Mouse (Mus musculus): Measurements from ENCODE around the gene E130311K13Rik. TPM values are rescaled to one million over a fixed set of nuclear protein-coding genes. Genes with fewer than 3 reads are reported as not detected.

E130311K13Rik gene
- polyA plus RNA-seq, 1 experiment from 2014 or later, result 3.9 TPM

DNA sequence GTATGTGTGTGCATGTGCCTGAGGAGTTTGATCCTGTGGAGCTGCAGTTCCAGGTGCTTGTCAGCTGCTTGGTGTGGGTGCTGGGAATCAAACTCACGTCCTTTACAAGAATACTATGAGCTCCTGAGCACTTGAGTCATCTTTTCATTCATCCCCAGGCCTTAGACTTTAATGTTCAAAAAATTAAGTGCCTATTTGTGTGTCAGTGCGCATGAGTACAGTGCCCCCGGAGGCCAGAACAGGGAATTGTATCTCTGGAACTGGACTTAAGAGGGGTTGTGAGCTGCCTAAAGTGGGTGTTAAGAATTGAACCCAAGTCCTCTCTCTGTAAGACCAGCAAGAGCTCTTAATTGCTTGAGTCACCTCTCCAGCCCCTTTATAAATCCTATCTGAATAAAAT, 9.6 kb downstream of the E130311K13Rik start:
- Histone ChIP-seq H3K4me3 (no peak overlapping the region), H3K9ac (no peak overlapping the region), H3K27me3 (replicated peaks) (no peaks in the 10 kb centered on the region), H3K4me2 (replicated peaks) (no peak overlapping the region), H3K9me3 (no peaks in the 10 kb centered on the region), H3K36me3 (0 out of 2 replicates have a peak, but pooled peaks cover 2% of the 10 kb centered on the region), H3K4me1 (no peaks in the 10 kb centered on the region), H3K27ac (no peak overlapping the region)
- ATAC-seq (ENCODE audit: low FRiP score, low read depth), result no peak
- WGBS, result 60% methylated on average over 3 of the region's 3 CpGs

DNA sequence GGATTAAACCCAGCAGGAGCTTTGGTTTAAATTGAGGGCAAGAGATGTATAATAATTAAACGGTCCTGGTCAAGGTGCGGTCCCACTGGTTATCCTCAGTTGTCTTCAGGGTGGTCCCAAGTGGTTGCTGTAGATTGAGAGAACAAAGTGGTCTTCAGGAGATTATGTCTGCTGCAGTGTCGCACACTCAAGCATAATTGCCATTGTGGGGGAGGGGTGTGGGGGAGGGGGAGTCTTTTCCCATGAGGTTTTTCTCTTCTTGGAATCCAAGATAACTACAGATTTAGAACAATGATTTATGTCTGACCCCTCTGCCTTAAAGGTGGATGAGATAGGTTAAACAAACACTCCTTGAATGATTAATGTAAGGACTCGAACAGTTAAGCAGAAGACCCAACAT, 19.0 kb downstream of the E130311K13Rik start:
- no peak overlapping the region for H3K4me3 ChIP-seq
- no peak for ATAC-seq (ENCODE audit: low FRiP score, low read depth)
- no peaks in the 10 kb centered on the region for H3K27me3 ChIP-seq (replicated peaks)
- WGBS, result 78% methylated on average over 4 of the region's 4 CpGs
- no peaks in the 10 kb centered on the region for H3K9me3 ChIP-seq
- H3K36me3 ChIP-seq, result 0 out of 2 replicates have a peak, but pooled peaks cover 2% of the 10 kb centered on the region
- H3K9ac ChIP-seq, result no peak overlapping the region
- no peak overlapping the region for H3K27ac ChIP-seq
- no peaks in the 10 kb centered on the region for H3K4me1 ChIP-seq
- no peak overlapping the region for H3K4me2 ChIP-seq (replicated peaks)

DNA sequence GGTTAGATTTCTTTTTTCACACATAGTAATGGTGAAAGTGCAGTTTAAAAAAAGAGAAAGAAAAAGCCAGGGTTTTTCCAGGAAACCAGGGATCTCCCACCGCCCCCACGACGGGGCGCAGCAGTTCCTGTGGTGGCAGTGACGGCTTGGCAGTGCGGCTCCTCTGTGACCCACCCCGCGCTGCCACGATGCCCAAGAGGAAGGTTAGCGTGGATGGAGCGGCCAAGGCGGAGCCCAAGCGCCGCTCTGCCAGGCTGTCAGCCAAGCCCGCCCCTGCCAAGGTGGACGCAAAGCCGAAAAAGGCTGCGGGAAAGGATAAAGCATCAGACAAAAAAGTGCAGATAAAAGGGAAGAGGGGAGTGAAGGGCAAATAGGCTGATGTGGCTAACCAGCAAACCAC, 24.0 kb downstream of the E130311K13Rik start:
- peak overlapping the region; percentile 30 for H3K4me3 ChIP-seq
- H3K9ac ChIP-seq, result no peak overlapping the region; the same call in 1 of the 2 replicates
- WGBS, result under 1% methylated on average over 18 of the region's 18 CpGs
- H3K4me2 ChIP-seq (replicated peaks), result peak overlapping the region; percentile 72
- no peaks in the 10 kb centered on the region for H3K9me3 ChIP-seq
- H3K27ac ChIP-seq, result no peak overlapping the region
- peaks cover 1% of the 10 kb centered on the region; the same call in 1 of the 2 replicates for H3K4me1 ChIP-seq
- no peaks in the 10 kb centered on the region for H3K27me3 ChIP-seq (replicated peaks)
- no peak for ATAC-seq (ENCODE audit: low FRiP score, low read depth)
- no peaks in the 10 kb centered on the region for H3K36me3 ChIP-seq

DNA sequence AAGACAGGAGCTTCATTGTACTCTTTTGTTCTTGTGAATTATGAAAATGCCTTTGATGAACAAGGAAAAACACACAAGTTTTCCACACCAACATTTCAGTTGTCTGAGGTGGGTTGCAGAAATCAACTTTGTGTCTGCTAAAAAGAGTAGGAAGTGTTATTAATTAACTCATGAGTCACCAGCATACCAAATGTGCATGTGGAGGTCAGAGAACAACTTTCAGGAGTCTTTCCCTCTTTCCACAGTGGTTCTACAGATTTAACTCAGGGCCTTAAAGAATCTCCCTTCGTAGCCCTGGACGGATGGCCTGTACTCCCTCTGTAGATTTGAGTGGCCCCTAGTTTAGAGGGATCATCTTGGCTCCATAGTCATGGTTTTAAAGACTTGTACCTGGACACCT, 25.1 kb downstream of the E130311K13Rik start:
- Histone ChIP-seq H3K9me3 (no peaks in the 10 kb centered on the region), H3K4me2 (replicated peaks) (no peak overlapping the region), H3K36me3 (no peaks in the 10 kb centered on the region), H3K9ac (no peak overlapping the region), H3K27me3 (replicated peaks) (no peaks in the 10 kb centered on the region), H3K4me3 (no peak overlapping the region), H3K4me1 (peaks cover 10% of the 10 kb centered on the region; the same call in 1 of the 2 replicates), H3K27ac (no peak overlapping the region)
- WGBS, result 86% methylated on average over 2 of the region's 2 CpGs
- no peak for ATAC-seq (ENCODE audit: low FRiP score, low read depth)

DNA sequence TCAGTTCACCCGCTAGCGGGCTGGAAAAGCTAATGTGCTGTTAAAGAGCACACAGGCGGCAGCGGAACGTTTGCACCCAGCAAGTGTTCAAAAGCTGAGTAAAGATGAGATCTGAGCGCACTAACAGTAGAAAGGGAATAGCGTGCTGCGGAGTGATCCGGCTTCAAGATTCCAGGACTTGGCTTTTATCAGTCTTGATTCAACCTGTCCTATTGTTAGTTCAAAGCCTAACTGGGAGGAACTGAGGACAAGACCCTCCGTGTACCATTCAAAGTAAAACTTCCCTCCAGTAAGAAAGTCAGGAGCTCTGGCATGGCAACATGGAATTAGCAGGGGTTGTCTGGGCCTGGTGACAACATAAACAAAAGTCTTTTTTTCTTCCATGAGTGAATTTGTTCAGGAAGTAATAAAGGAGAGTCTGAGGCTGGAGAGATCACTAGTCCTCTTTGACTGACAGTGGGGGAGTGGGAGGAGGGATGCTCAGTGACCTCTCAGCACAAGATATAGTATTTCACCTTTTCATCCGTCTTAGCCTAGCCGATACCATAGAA, 29.2 kb downstream of the E130311K13Rik start:
- H3K27ac ChIP-seq, result peak overlapping the region; percentile 37; the same call in 1 of the 2 replicates
- ATAC-seq (ENCODE audit: low FRiP score, low read depth), result peak; percentile 7
- H3K9me3 ChIP-seq, result no peaks in the 10 kb centered on the region
- no peaks in the 10 kb centered on the region for H3K36me3 ChIP-seq
- H3K27me3 ChIP-seq (replicated peaks), result no peaks in the 10 kb centered on the region
- H3K9ac ChIP-seq, result no peak overlapping the region
- H3K4me2 ChIP-seq (replicated peaks), result peak overlapping the region; percentile 85
- under 1% methylated on average over 12 of the region's 12 CpGs for WGBS
- peak overlapping the region; percentile 84 for H3K4me3 ChIP-seq
- peaks cover 29% of the 10 kb centered on the region for H3K4me1 ChIP-seq

DNA sequence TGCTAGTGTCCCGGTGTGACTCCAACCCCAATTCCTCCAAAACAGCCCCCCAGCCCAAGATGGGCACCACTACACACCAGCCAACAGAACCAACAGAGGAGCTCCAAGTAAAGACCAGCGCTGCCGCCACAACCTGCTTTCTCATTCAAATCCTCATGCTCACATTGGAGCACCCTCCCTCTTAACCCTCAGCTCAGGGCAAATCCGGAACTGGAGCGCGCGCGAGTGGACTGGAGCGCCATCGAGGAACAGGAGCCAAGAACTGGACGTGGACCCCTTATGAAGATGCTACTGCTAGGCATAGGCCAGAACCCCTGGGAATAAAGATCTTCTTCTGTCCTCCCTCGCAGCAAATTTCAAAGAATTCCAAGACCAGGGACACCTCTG, 30.0 kb downstream of the E130311K13Rik start, which contains the start of gene Plch1:
Gene Plch1 (minus strand): TSS at position 164 of the 387 bp plus-strand sequence.
- Histone ChIP-seq H3K9ac (peak within 1 kb of the TSS; percentile 78), H3K4me2 (replicated peaks) (peak within 1 kb of the TSS; percentile 85), H3K4me1 (peaks cover 29% of the 10 kb centered on the region), H3K27ac (peak within 1 kb of the TSS; percentile 77), H3K4me3 (peak within 1 kb of the TSS; percentile 84), H3K9me3 (no peaks in the 10 kb centered on the region), H3K27me3 (replicated peaks) (no peaks in the 10 kb centered on the region), H3K36me3 (no peaks in the 10 kb centered on the region)
- WGBS, result 0% methylated on average over 12 of the region's 12 CpGs
- ATAC-seq (ENCODE audit: low FRiP score, low read depth), result peak; percentile 80

DNA sequence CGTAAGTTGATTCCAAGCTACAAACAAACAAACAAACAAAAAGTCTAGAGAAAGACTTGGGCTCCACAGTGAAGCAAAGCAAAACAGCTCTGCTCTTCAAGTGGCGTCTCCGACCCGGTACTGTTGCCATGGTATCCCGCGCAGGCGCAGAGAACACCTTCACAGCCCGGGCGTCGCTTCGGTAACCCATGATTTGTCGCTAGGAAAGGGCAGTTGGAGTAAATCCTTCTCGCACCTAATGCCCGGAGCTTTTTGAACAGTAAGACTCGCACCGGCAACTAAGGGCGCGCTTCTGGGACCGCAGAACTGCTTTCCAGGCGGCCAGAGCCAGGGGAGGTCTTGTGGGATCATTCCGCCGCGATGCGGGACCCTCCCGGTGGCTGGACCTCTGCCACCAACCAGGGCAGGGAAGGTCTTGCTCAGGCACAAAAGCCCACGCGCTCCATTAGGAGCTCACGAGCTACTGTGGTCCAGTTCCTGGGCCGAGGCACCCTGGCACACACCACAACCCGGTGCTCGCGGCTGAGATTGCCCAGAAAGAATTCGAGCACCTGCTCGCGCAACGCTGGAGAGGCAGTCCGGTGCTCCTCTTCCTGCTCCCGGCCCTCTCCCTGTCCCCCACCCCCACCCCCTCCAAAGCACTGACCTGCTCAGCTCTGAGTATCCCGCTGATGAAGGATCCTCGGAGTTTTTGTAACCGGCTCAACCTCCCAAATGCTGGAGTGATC, 30.5 kb downstream of the E130311K13Rik start:
- under 1% methylated on average over 41 of the region's 41 CpGs for WGBS
- peaks cover 33% of the 10 kb centered on the region for H3K4me1 ChIP-seq

DNA sequence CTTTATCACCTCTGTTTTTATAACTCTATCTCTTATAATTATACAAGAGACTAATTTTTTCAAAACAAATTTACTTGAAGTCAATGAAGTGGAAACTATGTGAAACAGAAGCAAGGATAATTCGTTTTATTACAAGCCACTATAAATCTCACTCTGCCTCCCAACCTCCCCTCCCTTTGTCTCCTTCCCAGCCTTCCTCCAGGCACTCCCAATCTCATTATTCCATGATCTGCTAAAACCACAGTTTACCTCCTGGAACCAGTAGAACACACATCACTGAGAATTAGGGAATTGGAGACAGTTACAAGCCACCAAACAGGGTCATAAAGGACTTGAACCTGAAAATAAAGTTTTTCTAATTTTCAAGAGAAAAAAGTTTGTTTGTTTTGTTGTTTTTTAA, 32.1 kb downstream of the E130311K13Rik start:
- H3K36me3 ChIP-seq, result no peaks in the 10 kb centered on the region
- H3K4me3 ChIP-seq, result no peak overlapping the region; the same call in 1 of the 2 replicates
- no peaks in the 10 kb centered on the region for H3K27me3 ChIP-seq (replicated peaks)
- H3K27ac ChIP-seq, result no peak overlapping the region
- peak overlapping the region; percentile 85 for H3K4me2 ChIP-seq (replicated peaks)
- H3K9ac ChIP-seq, result no peak overlapping the region
- ATAC-seq (ENCODE audit: low FRiP score, low read depth), result no peak
- H3K4me1 ChIP-seq, result peaks cover 35% of the 10 kb centered on the region
- 3% methylated on average over 1 of the region's 1 CpGs for WGBS
- no peaks in the 10 kb centered on the region for H3K9me3 ChIP-seq

More for the DNA sequence above, 30.5 kb downstream of the E130311K13Rik start:
- Histone ChIP-seq H3K4me2 (replicated peaks) (peak overlapping the region; percentile 85), H3K4me3 (peak overlapping the region; percentile 84), H3K9me3 (no peaks in the 10 kb centered on the region), H3K36me3 (no peaks in the 10 kb centered on the region), H3K9ac (peak overlapping the region; percentile 78), H3K27ac (peak overlapping the region; percentile 77), H3K27me3 (replicated peaks) (no peaks in the 10 kb centered on the region)
- ATAC-seq (ENCODE audit: low FRiP score, low read depth), result peak; percentile 85

DNA sequence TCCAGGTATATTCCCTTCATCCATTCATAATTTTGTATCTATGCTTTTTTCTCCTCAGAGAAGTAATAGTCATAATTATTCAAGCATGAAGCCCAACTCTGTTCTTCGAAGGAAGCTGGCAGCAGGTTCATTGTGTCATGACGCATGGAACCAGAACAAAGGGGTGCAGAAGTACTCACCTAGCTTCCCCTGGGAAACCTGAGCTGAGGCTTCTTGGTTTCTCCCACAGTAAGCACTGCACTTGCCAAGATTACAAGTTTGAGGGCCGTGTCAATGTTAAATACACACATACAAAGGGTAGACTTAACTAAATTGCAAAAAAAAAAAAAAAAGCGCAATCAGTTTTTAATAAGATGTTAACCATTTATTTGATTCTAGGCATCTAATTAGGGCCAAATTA, 33.0 kb downstream of the E130311K13Rik start:
- Histone ChIP-seq H3K9me3 (no peaks in the 10 kb centered on the region), H3K36me3 (no peaks in the 10 kb centered on the region), H3K27ac (no peak overlapping the region), H3K4me2 (replicated peaks) (peak overlapping the region; percentile 85), H3K4me1 (peaks cover 35% of the 10 kb centered on the region), H3K9ac (no peak overlapping the region), H3K4me3 (no peak overlapping the region), H3K27me3 (replicated peaks) (no peaks in the 10 kb centered on the region)
- no peak for ATAC-seq (ENCODE audit: low FRiP score, low read depth)
- 45% methylated on average over 4 of the region's 4 CpGs for WGBS

DNA sequence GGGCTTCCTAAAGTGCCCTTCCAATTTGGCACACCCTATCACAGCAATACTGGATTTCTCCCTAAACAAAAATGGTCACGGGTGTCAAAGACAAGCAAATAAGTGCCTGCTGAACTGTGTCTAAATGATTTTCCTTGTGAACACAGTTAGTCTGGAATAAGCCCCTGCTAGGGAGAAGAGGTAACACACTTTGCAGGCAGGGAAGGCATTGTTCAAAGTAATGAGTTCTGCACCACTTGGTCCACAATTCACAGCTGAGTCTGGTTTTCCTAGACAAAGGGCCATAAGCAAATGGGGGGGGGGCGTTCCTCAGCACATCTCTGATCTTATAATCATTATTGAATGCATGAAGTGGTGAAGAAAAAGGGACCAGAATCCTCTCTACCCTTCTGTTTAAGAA, 33.5 kb downstream of the E130311K13Rik start:
- peaks cover 35% of the 10 kb centered on the region for H3K4me1 ChIP-seq
- H3K27ac ChIP-seq, result no peak overlapping the region
- peak; percentile 25 for ATAC-seq (ENCODE audit: low FRiP score, low read depth)
- H3K4me3 ChIP-seq, result no peak overlapping the region
- peak overlapping the region; percentile 85; the same call in 1 of the 2 replicates for H3K4me2 ChIP-seq (replicated peaks)
- no peaks in the 10 kb centered on the region for H3K36me3 ChIP-seq
- no peaks in the 10 kb centered on the region for H3K9me3 ChIP-seq
- H3K27me3 ChIP-seq (replicated peaks), result no peaks in the 10 kb centered on the region
- WGBS, result 15% methylated on average over 2 of the region's 2 CpGs
- H3K9ac ChIP-seq, result no peak overlapping the region

DNA sequence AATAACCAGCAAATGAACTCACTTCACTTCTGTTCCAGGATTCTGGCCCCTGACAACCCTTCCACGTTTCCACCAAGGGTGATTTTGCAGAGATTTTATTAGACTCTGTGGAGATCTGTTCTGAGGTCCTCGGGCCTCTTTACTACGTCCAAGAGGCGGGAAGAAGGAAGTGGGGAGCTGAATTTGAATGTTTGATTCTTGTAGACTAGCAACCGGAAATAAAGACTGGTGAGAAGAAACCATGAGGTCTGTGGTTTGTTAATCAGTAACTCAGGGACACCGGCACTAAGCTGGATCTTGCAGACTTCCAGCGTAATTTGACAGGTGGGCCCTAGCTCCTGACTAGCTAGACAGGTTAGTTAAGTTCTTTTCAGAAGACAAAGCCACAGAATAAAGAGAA, 35.6 kb downstream of the E130311K13Rik start:
- no peak overlapping the region for H3K27ac ChIP-seq
- peaks cover 25% of the 10 kb centered on the region for H3K4me1 ChIP-seq
- no peaks in the 10 kb centered on the region for H3K27me3 ChIP-seq (replicated peaks)
- H3K36me3 ChIP-seq, result no peaks in the 10 kb centered on the region
- ATAC-seq (ENCODE audit: low FRiP score, low read depth), result no peak
- no peaks in the 10 kb centered on the region for H3K9me3 ChIP-seq
- H3K9ac ChIP-seq, result no peak overlapping the region
- no peak overlapping the region; the same call in 1 of the 2 replicates for H3K4me2 ChIP-seq (replicated peaks)
- 26% methylated on average over 7 of the region's 7 CpGs for WGBS
- H3K4me3 ChIP-seq, result no peak overlapping the region

DNA sequence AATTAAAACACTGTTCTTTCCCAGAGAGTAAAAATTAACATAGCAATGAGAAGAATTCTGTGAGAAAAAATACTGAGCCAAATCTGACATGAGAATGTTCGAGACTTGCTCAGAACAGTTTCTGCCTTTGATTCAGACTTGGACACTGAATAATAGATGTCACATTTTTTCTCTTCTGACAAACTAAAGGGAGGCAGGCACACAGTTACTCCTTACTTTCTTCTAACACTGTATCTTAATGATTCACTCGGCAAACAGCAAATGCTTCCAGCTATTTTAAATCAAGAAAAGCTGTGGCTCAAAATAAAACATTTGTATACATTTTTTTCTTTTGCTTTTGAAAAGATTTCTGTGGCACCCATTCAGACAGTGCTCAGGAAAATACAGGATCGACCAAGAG, 37.1 kb downstream of the E130311K13Rik start:
- H3K27ac ChIP-seq, result no peak overlapping the region
- H3K9ac ChIP-seq, result no peak overlapping the region
- ATAC-seq (ENCODE audit: low FRiP score, low read depth), result no peak
- H3K4me2 ChIP-seq (replicated peaks), result no peak overlapping the region
- H3K4me3 ChIP-seq, result no peak overlapping the region
- 56% methylated on average over 3 of the region's 3 CpGs for WGBS
- H3K27me3 ChIP-seq (replicated peaks), result no peaks in the 10 kb centered on the region
- no peaks in the 10 kb centered on the region for H3K36me3 ChIP-seq
- peaks cover 15% of the 10 kb centered on the region for H3K4me1 ChIP-seq
- H3K9me3 ChIP-seq, result no peaks in the 10 kb centered on the region
